Mouse (Mus musculus) cerebral cortex, adult 2 months (tissue): ENCODE data around the gene Tex13b.

Experiments
- WGBS: fragments of 180-500 bp; shearing (Covaris S2); methylation state at CpG from one replicate; pipeline ENCODE4 v1.1.7; 2018; 5-methylcytosine and 5-hydroxymethylcytosine counted together

The Tex13b gene

DNA sequence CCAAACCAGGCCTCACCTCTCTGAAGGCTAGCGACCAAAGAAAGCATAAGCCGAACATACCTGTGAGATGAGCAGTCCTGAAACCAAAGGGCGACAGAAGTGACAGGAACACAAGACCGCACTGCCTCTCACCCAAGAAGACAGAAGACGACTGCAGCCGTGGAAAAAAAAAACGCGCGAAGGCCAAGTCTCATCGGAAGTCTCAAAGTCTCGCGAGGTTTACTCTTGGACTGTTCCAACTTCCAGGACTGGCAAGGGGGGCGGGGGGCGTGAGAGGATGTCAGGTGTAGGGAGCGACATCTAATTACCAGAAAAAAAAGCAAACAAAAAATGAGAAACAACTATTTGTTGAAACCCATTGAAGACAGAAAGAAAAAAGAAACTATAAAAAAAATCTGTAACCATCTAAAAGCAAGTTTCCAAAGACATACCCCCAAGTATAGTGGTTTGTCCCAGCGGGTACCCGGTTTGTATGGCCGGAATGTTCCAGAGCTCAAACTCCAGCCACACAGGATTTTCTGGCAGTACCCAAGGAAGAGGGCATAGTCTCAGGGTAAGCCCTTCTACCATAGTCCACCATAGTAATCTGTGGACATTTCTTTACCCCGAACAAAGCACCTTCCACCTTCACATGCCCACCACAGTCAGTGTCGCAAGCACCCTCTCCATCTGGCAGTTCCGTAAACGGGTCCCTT is at the start of gene Tex13b:
Gene Tex13b, minus strand, starts transcription at position 122 of the 695 bp plus-strand sequence.
- 94% methylated on average over 22 of the region's 22 CpGs for WGBS

DNA sequence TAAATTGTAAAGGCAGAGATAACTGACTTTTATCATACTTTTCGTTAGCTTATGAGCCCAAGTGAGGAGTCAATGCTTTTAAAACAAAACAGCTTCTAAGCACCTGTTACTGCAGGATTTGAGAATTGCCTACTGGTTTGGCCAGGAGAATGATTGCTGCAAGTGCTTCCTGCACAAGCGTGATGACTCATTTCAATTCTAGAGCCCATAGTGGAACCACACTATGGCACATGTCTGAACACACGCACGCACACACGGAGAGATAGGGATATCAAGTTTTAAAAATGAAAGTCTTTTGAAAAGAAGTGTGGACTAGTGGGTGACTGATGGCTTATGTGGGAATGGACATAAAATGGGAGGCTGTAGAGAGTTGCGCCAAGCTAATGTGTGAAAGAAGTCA is 49.5 kb upstream of the Tex13b start:
- WGBS, result 90% methylated on average over 6 of the region's 6 CpGs

DNA sequence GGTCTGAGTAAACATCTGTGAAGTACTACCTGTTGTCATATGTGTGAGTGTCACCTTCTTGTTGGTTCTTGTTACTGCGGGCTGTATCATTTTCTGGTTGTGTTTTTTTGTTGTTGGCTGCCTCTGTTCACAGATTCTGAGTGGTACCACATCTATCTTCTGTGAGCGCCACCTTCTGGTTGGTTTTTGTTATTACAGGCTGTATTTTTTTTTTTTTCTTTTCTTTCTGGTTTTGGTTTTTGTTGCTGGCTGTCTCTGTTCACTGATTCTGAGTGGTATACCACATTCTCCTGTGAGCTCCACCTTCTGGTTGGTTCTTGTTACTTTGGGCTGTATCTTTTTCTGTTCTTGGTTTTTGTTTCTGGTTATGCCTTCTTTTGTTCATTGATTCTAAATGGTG is 44.2 kb upstream of the Tex13b start:
- WGBS, result 27% methylated on average over 2 of the region's 2 CpGs

DNA sequence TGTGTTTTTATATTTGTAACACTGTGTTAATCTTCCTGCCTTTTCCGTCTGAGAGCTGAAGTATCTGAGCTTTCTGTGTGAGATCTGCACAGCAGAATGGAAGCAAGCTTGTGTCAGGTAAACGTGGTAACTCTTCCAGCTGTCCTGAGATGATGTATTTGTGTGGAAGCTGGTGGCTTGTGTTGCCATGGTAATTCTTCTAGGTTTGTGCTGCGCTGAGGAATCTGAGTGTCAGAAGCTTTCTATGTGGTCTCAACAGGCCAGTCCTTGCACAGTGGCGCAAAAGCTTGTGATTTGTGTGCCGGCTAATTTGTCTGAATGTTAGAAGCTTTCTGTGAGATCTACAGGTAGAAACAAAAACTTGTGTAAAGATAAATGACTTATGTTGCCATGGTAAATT is 43.8 kb upstream of the Tex13b start:
- WGBS, result 43% methylated on average over 5 of the region's 5 CpGs

DNA sequence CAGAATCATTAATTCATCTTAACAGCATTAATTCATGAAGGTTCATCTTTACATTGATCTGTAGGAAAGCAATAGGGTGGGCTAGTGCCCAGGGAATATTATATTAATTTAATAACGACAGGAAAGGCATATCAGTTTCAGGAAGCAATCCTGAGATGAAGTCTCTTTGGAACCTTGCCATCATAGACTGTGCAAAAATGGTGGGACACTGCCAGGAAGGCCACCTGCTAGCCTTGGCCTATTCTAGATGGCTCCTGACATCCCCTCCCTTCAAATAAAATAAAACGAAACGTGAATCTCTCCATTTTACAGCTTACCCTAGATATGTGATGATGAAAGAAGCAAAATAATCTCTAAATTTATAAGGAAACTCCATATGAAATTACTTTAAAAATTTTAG is 41.3 kb upstream of the Tex13b start:
- WGBS, result 56% methylated on average over 3 of the region's 3 CpGs

DNA sequence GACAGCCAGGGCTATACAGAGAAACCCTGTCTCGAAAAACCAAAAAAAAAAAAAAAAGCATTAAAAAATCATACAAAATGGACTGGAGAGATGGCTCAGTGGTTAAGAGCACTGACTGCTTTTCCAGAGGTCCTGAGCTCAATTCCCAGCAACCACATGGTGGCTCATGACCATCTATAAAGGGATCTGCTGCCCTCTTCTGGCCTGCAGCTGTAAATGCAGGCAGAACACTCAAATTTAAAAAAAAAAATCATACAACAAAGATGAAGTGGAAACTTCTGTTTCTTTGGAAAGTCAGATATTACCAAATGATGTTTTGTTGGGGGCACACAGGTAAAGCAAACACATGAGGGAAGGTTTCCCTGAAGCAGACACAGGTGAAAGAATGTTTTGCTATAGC is 32.2 kb upstream of the Tex13b start:
- 83% methylated on average over 1 of the region's 1 CpGs for WGBS

DNA sequence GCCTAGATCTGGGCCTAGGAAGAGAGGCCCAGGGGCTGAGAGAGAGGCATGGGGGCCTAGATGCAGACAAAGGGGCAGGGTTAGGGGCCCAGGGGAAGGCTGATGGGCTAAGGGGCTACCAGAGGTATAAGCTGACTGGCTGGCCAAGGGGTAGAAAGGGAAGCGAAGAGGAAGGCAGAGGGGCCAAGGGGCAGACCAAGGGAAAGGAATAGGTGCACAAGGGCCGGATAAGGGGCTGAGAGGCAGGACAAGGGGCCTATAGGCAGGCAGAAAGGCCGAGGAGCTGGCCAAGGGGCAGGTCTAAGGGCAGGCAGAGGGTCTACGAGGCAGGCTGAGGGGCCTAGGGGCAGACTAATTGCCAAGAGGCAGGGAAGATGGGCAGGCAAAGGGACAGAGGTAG is 26.7 kb upstream of the Tex13b start:
- 74% methylated on average over 4 of the region's 4 CpGs for WGBS

DNA sequence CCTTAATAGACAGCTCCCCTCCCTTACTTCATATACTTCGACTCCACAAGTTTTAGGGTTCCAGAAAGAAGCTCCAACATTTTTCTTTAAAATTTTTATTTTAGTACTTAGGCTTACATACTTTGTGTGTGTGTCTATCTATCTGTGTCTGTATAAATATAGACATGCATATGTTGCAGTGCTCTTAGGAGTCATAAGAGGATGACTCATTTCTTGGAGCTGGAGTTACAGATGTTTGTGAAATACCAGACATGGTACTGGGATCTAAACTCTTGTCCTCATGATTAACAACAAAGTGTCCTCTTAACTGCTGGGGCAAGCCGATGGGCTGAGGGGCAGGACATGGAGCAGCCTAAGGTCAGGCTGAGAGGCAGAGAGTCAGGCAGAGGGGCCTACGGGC is 24.8 kb upstream of the Tex13b start:
- 78% methylated on average over 3 of the region's 3 CpGs for whole genome bisulfite sequencing

DNA sequence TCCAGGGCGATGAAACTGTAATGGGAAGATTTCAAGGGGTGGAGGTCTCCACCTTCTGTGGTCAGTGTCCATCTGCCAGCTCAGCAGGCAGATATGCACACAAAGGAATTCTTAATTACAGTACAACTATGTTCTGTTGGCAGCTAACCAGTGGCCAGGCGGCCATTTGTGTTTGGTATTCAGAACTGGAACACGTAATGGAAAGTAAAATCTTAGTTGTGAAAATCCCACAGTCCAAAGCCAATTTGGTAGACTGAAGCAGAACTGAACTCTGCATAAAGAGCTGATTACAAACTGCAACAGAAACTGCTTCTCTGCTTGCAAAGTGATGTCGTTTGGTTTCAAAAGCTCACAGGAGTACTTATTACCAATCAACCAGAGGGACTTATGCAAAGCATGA is 18.5 kb upstream of the Tex13b start:
- WGBS, result 42% methylated on average over 4 of the region's 4 CpGs

DNA sequence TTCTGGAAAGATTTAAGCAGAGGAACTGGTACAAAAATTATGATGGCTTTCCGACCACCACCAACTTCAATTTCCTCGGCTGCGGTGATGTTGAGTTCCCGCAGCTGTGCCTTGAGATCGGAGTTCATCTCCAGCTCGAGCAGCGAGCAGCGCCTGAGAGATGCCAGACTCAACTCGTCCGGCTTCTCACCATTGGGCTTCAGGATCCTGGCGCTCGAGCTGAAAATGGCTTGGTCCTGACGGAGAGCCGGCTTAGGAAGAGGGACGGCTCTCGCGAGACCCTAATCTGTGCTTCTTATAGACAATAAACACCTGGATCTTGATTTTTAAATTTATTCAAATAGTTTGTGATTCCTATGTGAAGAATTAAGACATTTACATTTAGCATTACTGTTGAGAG is 9.1 kb upstream of the Tex13b start:
- 86% methylated on average over 17 of the region's 17 CpGs for WGBS

DNA sequence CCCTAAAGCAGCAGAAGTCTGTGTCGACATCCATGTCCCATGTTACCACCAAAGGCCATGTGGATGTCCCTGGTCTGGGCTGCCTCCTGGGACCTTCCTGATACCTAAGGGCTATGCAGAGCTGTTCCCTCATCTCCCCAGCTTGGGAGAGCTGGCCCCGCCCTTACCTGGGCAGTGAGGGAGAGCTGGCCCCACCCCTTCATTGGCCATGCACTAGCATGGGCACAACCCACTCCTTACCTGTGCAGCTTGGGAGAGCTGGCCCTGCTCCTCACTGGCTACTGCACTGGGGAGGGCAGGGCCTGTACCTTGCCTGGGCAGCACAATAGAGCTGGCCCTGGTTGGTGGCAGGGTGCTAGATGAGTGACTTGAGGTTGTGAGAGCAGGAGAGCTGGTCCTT is 7.9 kb downstream of the Tex13b start:
- 94% methylated on average over 2 of the region's 2 CpGs for WGBS

DNA sequence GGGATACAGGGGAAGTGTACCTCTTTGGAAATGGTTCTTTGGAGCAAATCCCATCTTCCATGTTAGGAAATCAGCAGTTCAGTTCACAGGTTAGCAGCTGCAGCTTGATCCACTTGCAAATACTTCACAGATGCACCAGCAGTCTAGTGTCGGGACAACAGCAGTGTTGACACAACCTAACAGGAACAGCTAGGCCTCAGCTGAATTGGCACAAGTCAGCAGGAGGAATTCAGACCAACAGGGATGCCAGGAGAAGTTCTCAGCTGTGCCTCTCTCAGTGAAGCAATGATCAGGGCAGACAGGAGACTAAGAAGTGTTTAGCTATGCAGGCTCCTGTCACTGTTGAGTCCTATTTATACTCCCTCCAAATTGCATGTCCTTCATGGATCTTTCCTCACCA is 43.4 kb downstream of the Tex13b start:
- WGBS, result 56% methylated on average over 1 of the region's 1 CpGs
